Mouse (Mus musculus) ES-Bruce4 (cell line): ENCODE results near the gene Plxnb1. TPM values are rescaled to one million over a fixed set of nuclear protein-coding genes. Genes with fewer than 3 reads are reported as not detected.

Experiments used
- H3K27ac ChIP-seq: 2 replicates; pipeline ENCODE4 v1.5.1; 2012; ENCODE audit warnings: low read length, inconsistent platforms; ENCODE audit not compliant: insufficient read depth
- H3K27me3 ChIP-seq: 2 replicates; pipeline ENCODE4 v1.6.1; 2012; ENCODE audit warnings: mild to moderate bottlenecking, low read length, inconsistent platforms; ENCODE audit not compliant: control insufficient read depth, poor library complexity, insufficient read depth, severe bottlenecking
- H3K36me3 ChIP-seq: 2 replicates; pipeline ENCODE4 v1.6.1; 2012; ENCODE audit warnings: inconsistent platforms, mild to moderate bottlenecking, low read length, moderate library complexity; ENCODE audit not compliant: control insufficient read depth, poor library complexity, insufficient read depth, severe bottlenecking
- H3K4me1 ChIP-seq: one replicate; pipeline ENCODE4 v1.8.1; 2011; ENCODE audit warnings: low read length; ENCODE audit not compliant: control insufficient read depth, insufficient read depth
- H3K4me3 ChIP-seq: 2 replicates; pipeline ENCODE4 v1.5.1; 2011; ENCODE audit warnings: low read depth, mild to moderate bottlenecking, low read length
- H3K9ac ChIP-seq: 2 replicates; pipeline ENCODE4 v1.6.1; 2012; ENCODE audit warnings: low read depth, mild to moderate bottlenecking, inconsistent platforms; ENCODE audit not compliant: poor library complexity, severe bottlenecking
- H3K9me3 ChIP-seq: replicated peaks from 2 replicates; pipeline ENCODE4 v1.6.1; 2012; ENCODE audit warnings: mild to moderate bottlenecking, low read length, inconsistent platforms; ENCODE audit not compliant: control insufficient read depth, poor library complexity, insufficient read depth, severe bottlenecking
- CTCF ChIP-seq: IDR thresholded peaks from one replicate; pipeline ENCODE4 v1.8.1; 2011; ENCODE audit warnings: low read depth, low read length
- EP300 ChIP-seq: IDR thresholded peaks from 2 replicates; pipeline ENCODE4 v1.6.1; 2011; ENCODE audit warnings: low read depth, low read length; ENCODE audit not compliant: insufficient read depth
- POLR2A ChIP-seq: IDR thresholded peaks from one replicate; pipeline ENCODE4 v1.8.1; 2011; ENCODE audit warnings: low read length; ENCODE audit not compliant: insufficient read depth
- polyA plus RNA-seq: library from polyadenylated mRNA; stranded (reverse); fragments of >200 nt; gene quantifications from 2 replicates; pipeline ENCODE4 v1.2.4, GENCODE M21; 2011; ENCODE audit warnings: low read depth; ENCODE audit not compliant: missing spikeins, insufficient read depth, insufficient read length

The Plxnb1 gene
- polyA plus RNA-seq, 1 experiment: 16.1 TPM

DNA sequence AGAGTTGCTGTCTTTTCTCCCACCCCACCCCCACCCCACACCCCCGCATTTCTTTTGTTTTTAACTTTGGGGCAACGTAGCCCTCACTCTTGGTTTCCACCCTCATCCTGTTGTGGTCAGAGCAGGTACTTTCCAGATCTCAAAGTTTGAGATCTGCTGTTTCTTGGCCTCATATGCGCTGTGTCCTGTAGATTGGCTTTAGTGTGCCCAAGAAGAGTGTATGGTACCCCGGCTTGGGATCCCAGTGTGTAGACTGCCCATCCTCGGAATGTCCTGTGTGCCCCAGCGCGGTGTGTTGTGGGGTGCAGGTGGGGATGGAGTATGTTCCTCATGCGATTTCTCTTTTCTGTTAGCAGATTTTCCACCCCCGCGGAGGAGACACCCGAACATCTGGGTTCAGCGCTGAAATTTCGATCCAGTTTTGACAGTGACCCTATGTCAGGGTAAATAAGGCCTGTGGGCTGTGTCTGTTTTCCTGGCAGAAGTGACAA lies 44.1 kb upstream of the Plxnb1 start:
- no peak overlapping the region for H3K9ac ChIP-seq
- H3K9me3 ChIP-seq: no peaks in the 10 kb centered on the region
- TF ChIP-seq CTCF (no peak), EP300 (no peak), POLR2A (no peak)
- no peaks in the 10 kb centered on the region for H3K36me3 ChIP-seq
- no peak overlapping the region for H3K4me3 ChIP-seq
- H3K27me3 ChIP-seq: no peaks in the 10 kb centered on the region
- H3K4me1 ChIP-seq: peaks cover 3% of the 10 kb centered on the region
- no peak overlapping the region for H3K27ac ChIP-seq

GRCm38 (mm10) chr9:109051651-109052489 lies 43.3 kb upstream of the Plxnb1 start:
- no peak overlapping the region for H3K4me3 ChIP-seq
- TF ChIP-seq EP300 (no peak), CTCF (no peak), POLR2A (no peak)
- H3K36me3 ChIP-seq: no peaks in the 10 kb centered on the region

DNA sequence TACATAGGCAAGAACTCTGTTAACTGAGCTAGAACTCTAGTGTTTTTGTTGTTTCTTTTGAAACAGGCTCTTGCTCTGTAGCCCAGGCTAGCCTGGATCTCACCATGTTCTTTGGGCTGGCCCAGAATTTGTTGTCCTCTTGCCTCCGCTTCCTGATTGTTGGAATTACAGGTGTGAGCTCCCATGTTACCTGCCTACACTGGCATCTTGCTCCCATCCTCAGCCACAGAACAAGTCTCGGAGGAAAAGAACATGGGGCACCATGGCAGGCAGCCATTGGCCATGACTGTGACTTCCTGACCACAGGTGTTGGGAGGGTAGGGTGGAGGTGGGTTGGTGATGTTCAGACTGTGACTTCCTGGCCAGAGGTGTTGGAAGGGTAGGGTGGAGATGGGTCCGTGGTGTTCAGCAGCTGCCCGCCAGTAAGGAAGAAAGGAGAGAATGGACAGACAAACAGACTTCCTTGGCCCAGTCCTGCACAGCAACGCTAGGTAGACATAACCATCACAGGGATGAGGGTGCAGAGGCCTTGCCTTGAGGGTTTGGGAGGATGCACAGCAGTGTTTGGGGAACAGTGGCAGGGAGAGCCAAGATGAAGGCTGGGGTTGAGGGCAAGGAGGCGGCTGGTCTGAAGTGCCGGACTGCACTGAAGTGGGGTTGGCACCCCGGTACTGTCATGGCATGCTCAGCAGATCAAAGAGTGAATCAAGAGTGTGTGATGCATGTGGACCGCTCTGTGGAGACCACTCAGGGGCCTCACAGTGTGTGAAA lies 42.5 kb upstream of the Plxnb1 start:
- no peak overlapping the region for H3K4me3 ChIP-seq
- no peaks in the 10 kb centered on the region for H3K27me3 ChIP-seq
- peaks cover 2% of the 10 kb centered on the region; the same call in 1 of the 2 replicates for H3K36me3 ChIP-seq
- no peaks in the 10 kb centered on the region for H3K9me3 ChIP-seq
- TF ChIP-seq POLR2A (no peak), EP300 (no peak), CTCF (no peak)
- H3K9ac ChIP-seq: no peak overlapping the region
- peaks cover 3% of the 10 kb centered on the region for H3K4me1 ChIP-seq
- H3K27ac ChIP-seq: no peak overlapping the region

More at GRCm38 (mm10) chr9:109051651-109052489, 43.3 kb upstream of the Plxnb1 start:
- Histone ChIP-seq H3K4me1 (peaks cover 3% of the 10 kb centered on the region), H3K9me3 (no peaks in the 10 kb centered on the region), H3K9ac (no peak overlapping the region), H3K27me3 (no peaks in the 10 kb centered on the region), H3K27ac (no peak overlapping the region)

DNA sequence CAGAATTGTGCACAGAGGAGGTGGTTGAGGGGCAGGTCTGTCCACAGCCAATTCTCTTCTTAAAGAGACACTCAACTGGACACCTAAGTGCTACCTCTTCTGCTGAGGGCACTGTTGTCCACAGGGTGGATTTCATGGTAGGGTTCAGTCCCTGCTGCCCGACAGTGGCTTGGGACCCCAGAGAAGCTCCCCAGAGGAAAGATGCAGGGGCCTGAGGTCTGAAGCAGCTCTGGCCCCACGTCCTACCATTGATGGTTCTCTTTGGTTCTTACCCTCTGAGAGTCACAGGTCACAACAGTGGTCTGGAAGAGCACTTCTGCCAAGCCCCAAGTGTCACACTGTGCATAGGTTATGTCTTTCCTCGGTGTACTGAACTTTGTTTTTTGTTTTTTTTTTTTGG lies 41.8 kb upstream of the Plxnb1 start:
- no peak overlapping the region for H3K27ac ChIP-seq
- H3K4me1 ChIP-seq: peaks cover 3% of the 10 kb centered on the region
- no peak for TF ChIP-seq POLR2A
- TF ChIP-seq EP300: no peak
- TF ChIP-seq CTCF: no peak
- H3K27me3 ChIP-seq: no peaks in the 10 kb centered on the region
- H3K9ac ChIP-seq: no peak overlapping the region
- H3K9me3 ChIP-seq: no peaks in the 10 kb centered on the region
- no peak overlapping the region for H3K4me3 ChIP-seq
- H3K36me3 ChIP-seq: peaks cover 6% of the 10 kb centered on the region; the same call in 1 of the 2 replicates

DNA sequence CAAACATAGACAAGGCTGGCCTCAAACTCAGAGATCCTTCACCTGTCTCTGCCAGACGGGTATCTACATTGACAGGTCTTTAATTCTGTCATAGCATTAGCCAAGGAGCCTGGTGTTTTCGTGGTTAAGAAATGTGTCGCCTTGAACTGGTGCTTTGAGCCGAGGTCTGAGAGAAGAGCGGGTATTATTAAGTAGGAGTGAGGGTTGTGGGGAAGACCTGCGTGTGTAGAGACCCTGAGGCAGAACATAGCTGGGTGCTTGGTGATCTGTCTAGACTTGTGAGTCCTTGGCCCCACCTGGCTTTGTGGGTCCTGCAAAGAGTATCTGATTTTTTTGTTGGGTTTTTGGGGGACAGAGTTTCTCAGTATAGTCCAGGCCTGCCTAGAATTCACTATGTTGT lies 41.3 kb upstream of the Plxnb1 start:
- H3K4me3 ChIP-seq: no peak overlapping the region
- H3K27ac ChIP-seq: no peak overlapping the region
- no peak overlapping the region for H3K9ac ChIP-seq
- H3K27me3 ChIP-seq: no peaks in the 10 kb centered on the region
- TF ChIP-seq POLR2A: no peak
- TF ChIP-seq EP300: no peak
- no peak for TF ChIP-seq CTCF
- peaks cover 3% of the 10 kb centered on the region for H3K4me1 ChIP-seq
- peaks cover 6% of the 10 kb centered on the region; the same call in 1 of the 2 replicates for H3K36me3 ChIP-seq
- H3K9me3 ChIP-seq: no peaks in the 10 kb centered on the region

- no peak overlapping the region for H3K9ac ChIP-seq
- H3K36me3 ChIP-seq: peaks cover 6% of the 10 kb centered on the region; the same call in 1 of the 2 replicates
- peaks cover 3% of the 10 kb centered on the region for H3K4me1 ChIP-seq
- H3K27ac ChIP-seq: no peak overlapping the region
- no peak overlapping the region for H3K4me3 ChIP-seq
- no peaks in the 10 kb centered on the region for H3K9me3 ChIP-seq
- no peaks in the 10 kb centered on the region for H3K27me3 ChIP-seq
- TF ChIP-seq POLR2A (no peak), EP300 (no peak), CTCF (no peak)
These were observed 40.5 kb upstream of the Plxnb1 start for GRCm38 (mm10) chr9:109054712-109055111.
